Mouse (Mus musculus) midbrain, postnatal 0 days (tissue): ENCODE results near the gene Nipsnap2. TPM values are rescaled to one million over a fixed set of nuclear protein-coding genes. Genes with fewer than 3 reads are reported as not detected.
"Not testable (repeated sequence)": the region's sequence is repeated elsewhere in the genome, so short reads cannot be mapped to it uniquely, and the experiment has no call there.

Source experiments
- ATAC-seq: fragments of 200-750 bp; cut with Nextera tagmentation; 2 replicates; pipeline ENCODE4 v1.8.0; 2017; ENCODE audit warnings: moderate number of reproducible peaks, mild to moderate bottlenecking, moderate TSS enrichment, moderate library complexity; ENCODE audit not compliant: low FRiP score
- DNase-seq: peaks from one replicate; pipeline ENCODE4 v3.0.0-alpha.2; 2015; ENCODE audit warnings: low spot score
- H3K27ac ChIP-seq: fragments of 300-500 bp; sonication (generic); 2 replicates; pipeline ENCODE4 v1.5.1; 2014; ENCODE audit warnings: low read depth, mild to moderate bottlenecking, low read length, mixed read lengths
- H3K27me3 ChIP-seq: fragments of 300-500 bp; sonication (generic); 2 replicates; pipeline ENCODE4 v1.6.1; 2014; ENCODE audit warnings: low read length, control low read depth, mixed read lengths; ENCODE audit not compliant: insufficient read depth
- H3K36me3 ChIP-seq: fragments of 300-500 bp; sonication (generic); 2 replicates; pipeline ENCODE4 v1.6.1; 2014; ENCODE audit warnings: low read length, control low read depth, mixed read lengths; ENCODE audit not compliant: insufficient read depth
- H3K4me1 ChIP-seq: fragments of 300-500 bp; sonication (generic); 2 replicates; pipeline ENCODE4 v1.6.1; 2014; ENCODE audit warnings: mild to moderate bottlenecking, control low read depth, antibody characterized with exemption, low read length, mixed read lengths; ENCODE audit not compliant: insufficient read depth
- H3K4me2 ChIP-seq: fragments of 300-500 bp; sonication (generic); 2 replicates; pipeline ENCODE4 v1.6.1; 2014; ENCODE audit warnings: low read depth, mild to moderate bottlenecking, low read length, mixed read lengths; ENCODE audit not compliant: poor library complexity, severe bottlenecking
- H3K4me3 ChIP-seq: fragments of 300-500 bp; sonication (generic); 2 replicates; pipeline ENCODE4 v1.5.1; 2014; ENCODE audit warnings: low read depth, mild to moderate bottlenecking, low read length, moderate library complexity
- H3K9ac ChIP-seq: fragments of 300-500 bp; sonication (generic); replicated peaks from 2 replicates; pipeline ENCODE4 v1.6.1; 2014; ENCODE audit warnings: mild to moderate bottlenecking, low read length, moderate library complexity, mixed read lengths; ENCODE audit not compliant: poor library complexity, severe bottlenecking
- H3K9me3 ChIP-seq: fragments of 300-500 bp; sonication (generic); 2 replicates; pipeline ENCODE4 v1.6.1; 2016; ENCODE audit warnings: low read length, control low read depth
- CTCF ChIP-seq: IDR thresholded peaks from 2 replicates; pipeline ENCODE4 v1.5.1; 2016; ENCODE audit warnings: antibody characterized with exemption, mild to moderate bottlenecking
- WGBS: fragments of 180-500 bp; shearing (Covaris S2); extraction: QIAGEN DNeasy Blood & Tissue Kit; methylation state at CpG from one replicate; pipeline ENCODE4 v1.1.7; 2014; 5-methylcytosine and 5-hydroxymethylcytosine counted together
- polyA plus RNA-seq: library from polyadenylated mRNA; unstranded; fragments of >200 nt; fragmentation: Nextera tagmentation; extraction: Ambion mirVana; gene quantifications from 2 replicates; pipeline ENCODE4 v1.2.1, GENCODE M21; 2015
- total RNA-seq: library from RNA; depleted of rRNA; stranded (reverse); fragments of >200 nt; gene quantifications from 2 replicates; pipeline ENCODE4 v1.2.3, GENCODE M21; 2014

Gene Nipsnap2
- total and polyA plus RNA-seq, 2 experiments from 2014 or later, result 79.0 to 109 TPM

DNA sequence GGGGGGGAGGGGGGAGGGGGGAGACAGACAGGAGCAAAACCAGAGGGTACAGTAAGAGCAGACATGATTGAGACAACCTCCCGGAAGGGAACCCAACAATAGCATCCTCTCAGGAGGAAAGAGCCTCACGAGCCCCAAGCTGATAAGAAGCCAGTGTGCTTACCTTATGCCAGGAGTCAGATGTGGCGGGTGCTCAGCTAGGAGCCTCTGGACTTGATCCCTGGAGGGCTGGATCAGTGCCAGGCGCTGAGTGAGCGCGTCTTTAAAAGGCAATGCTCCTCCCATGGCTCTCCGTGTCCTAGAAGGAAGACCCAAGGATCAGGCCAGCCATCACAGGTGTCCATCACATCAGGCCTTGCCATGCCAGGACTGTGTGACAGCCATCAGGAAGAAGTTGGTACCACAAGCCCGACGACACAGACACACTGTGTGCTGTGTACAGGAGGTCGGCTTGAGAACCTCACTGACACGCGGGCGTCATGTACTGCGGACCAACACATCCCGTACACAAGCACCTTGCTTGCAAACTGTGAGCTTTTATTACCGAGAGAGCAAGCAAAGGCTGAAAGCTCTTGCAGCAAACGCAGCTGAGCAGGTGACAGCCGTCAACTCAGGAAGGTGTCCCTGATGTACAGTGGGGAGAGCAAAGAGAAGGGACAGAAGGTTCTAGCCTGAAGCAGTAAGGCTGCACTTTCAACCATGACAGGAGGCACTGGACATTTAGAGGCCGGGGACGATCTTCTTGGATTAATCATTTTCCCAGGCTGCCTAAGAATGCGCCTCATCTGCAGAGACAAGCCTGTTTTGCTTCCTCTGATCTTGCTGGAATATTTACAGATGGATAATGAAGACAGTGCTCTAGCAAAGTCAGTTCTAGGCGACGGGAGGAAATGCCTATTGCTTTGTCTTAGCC lies 45.8 kb downstream of the Nipsnap2 start:
- TF ChIP-seq CTCF, result no peak
- Histone ChIP-seq H3K4me1 (no peaks in the 10 kb centered on the region), H3K4me3 (no peak overlapping the region), H3K27me3 (no peaks in the 10 kb centered on the region), H3K4me2 (no peak overlapping the region), H3K9ac (no peak overlapping the region), H3K36me3 (peaks cover 7% of the 10 kb centered on the region; the same call in 1 of the 2 replicates), H3K9me3 (no peaks in the 10 kb centered on the region), H3K27ac (no peak overlapping the region)
- 91% methylated on average over 23 of the region's 23 CpGs for WGBS
- no peak for ATAC-seq
- DNase-seq, result no peak

DNA sequence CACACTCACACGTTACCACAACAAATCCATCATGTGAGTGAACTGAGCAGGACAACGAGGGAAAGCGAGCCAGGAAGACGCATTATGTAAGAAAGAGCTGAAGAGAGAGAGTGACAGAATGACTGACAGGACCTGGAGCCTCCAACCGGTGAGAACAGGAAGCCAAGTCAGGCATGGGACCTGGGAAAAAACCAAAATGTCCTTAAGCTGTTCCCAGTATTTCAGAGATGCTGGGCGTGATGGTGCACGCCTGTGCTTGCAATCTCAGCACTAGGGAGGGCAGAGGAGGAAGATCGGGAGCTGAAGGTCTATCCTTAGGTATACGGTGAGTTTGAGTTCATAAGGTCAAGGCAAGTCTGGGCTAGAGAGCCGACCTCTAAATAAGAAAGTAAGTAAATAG lies 47.6 kb downstream of the Nipsnap2 start:
- 91% methylated on average over 10 of the region's 10 CpGs for WGBS

DNA sequence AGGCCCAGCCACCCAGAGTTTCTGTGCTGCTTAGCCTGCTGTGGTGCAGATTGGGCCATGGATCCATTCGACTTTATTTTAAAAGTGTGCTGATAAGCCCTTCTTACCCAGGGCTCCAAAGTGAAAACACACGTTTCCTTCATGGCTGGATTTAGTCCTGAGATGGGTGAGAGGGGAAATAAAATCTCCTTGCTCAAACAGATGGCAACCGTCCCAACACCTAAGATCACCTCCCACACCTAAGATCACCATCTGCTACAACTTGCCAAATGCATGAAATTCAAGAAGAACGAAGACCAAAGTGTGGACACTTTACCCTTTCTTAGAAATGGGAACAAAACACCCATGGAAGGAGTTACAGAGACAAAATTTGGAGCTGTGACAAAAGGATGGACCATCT lies 48.5 kb downstream of the Nipsnap2 start:
- not testable (repeated sequence) for H3K4me1 ChIP-seq, H3K9me3 ChIP-seq, H3K27me3 ChIP-seq, H3K27ac ChIP-seq, H3K9ac ChIP-seq, H3K4me2 ChIP-seq, ATAC-seq, H3K36me3 ChIP-seq, DNase-seq, H3K4me3 ChIP-seq
- 86% methylated on average over 4 of the region's 4 CpGs for WGBS

More for the DNA sequence above, 47.6 kb downstream of the Nipsnap2 start:
- ATAC-seq (no peak), DNase-seq (no peak)
- Histone ChIP-seq H3K4me1 (no peaks in the 10 kb centered on the region; the same call in 1 of the 2 replicates), H3K9ac (no peak overlapping the region), H3K36me3 (peaks cover 7% of the 10 kb centered on the region; the same call in 1 of the 2 replicates), H3K4me3 (no peak overlapping the region), H3K27ac (no peak overlapping the region), H3K27me3 (no peaks in the 10 kb centered on the region), H3K9me3 (no peaks in the 10 kb centered on the region), H3K4me2 (no peak overlapping the region)
- TF ChIP-seq CTCF, result no peak

DNA sequence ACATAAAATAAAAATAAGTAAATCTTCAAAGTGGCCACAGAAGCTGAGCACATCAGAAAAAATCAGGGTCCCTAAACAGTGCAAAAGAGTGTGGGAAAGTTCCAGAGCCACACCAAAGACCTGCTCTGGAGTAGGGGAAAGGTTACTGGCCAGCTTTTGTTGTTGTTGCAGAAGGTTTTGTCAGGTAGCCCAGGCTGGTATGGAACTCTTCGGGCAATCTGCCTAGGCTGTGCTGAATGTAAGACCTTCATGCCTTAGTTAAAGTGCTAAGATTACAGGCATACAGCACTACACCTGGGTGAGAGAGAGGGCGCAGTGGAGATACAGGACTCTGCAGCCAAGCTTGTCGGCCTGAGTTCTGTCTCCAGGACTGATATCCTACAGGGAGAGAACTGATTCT lies 49.8 kb downstream of the Nipsnap2 start:
- no peak for TF ChIP-seq CTCF
- 90% methylated on average over 3 of the region's 3 CpGs for WGBS
- H3K9me3 ChIP-seq, result no peaks in the 10 kb centered on the region

DNA sequence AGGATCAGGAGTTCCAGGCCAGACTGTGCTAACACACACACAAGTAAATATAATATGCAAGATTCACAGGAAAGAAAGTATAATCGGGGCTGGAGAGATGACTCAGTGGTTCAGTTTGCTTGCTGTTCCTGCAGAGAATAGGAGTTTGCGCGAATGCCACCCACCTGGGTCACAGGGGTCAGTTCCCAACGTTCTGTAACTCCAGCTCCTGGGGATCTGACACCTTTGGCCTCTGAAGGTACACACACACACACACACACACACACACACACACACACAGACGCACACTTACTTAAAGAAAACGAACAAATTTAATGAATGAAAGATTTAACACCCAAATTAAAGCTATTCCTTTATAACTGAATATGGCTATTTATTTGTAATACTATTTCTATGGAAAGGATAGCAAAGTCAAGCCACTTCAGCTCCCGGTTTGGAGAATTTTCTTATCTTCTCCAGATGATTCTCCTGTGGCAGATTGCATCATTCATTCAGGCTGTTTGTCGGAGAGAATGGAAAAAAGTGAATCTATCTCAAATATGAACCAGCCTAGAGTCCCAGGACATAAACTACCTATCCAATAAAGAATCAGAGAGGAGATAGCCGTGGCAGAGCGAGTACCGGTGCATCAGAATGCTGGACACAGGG lies 53.6 kb downstream of the Nipsnap2 start:
- Histone ChIP-seq H3K27ac (0 out of 2 replicates have a peak overlapping the region, but pooled peaks have one; percentile 6), H3K4me2 (peak overlapping the region; percentile 87)
- no peak for ATAC-seq

More for the DNA sequence above, 49.8 kb downstream of the Nipsnap2 start:
- ATAC-seq, result no peak
- DNase-seq, result no peak
- H3K4me3 ChIP-seq, result no peak overlapping the region
- H3K27ac ChIP-seq, result no peak overlapping the region
- H3K4me2 ChIP-seq, result no peak overlapping the region
- H3K9ac ChIP-seq, result no peak overlapping the region
- H3K4me1 ChIP-seq, result peaks cover 5% of the 10 kb centered on the region
- H3K27me3 ChIP-seq, result no peaks in the 10 kb centered on the region
- peaks cover 7% of the 10 kb centered on the region; the same call in 1 of the 2 replicates for H3K36me3 ChIP-seq

More for the DNA sequence above, 53.6 kb downstream of the Nipsnap2 start:
- peak overlapping the region; percentile 50 for H3K9ac ChIP-seq
- H3K4me1 ChIP-seq, result peaks cover 5% of the 10 kb centered on the region
- no peak for DNase-seq
- TF ChIP-seq CTCF, result no peak
- WGBS, result 43% methylated on average over 11 of the region's 11 CpGs
- no peaks in the 10 kb centered on the region for H3K27me3 ChIP-seq
- no peaks in the 10 kb centered on the region for H3K36me3 ChIP-seq
- H3K9me3 ChIP-seq, result no peaks in the 10 kb centered on the region
- peak overlapping the region; percentile 51 for H3K4me3 ChIP-seq
